Mouse (Mus musculus) intestine, embryonic 15.5 days (tissue): ENCODE data around the gene Ablim1. TPM values are rescaled to one million over a fixed set of nuclear protein-coding genes. Genes with fewer than 3 reads are reported as not detected.

ENCODE experiments used
- ATAC-seq: fragments of 200-750 bp; cut with Nextera tagmentation; 2 replicates; pipeline ENCODE4 v1.8.0; 2017; ENCODE audit warnings: moderate TSS enrichment, moderate library complexity
- H3K27ac ChIP-seq: fragments of 300-500 bp; sonication (generic); 2 replicates; pipeline ENCODE4 v1.5.1; 2015; ENCODE audit warnings: mild to moderate bottlenecking, inconsistent platforms
- H3K27me3 ChIP-seq: fragments of 300-500 bp; sonication (generic); replicated peaks from 2 replicates; pipeline ENCODE4 v1.6.1; 2015; ENCODE audit warnings: inconsistent platforms
- H3K36me3 ChIP-seq: fragments of 300-500 bp; sonication (generic); 2 replicates; pipeline ENCODE4 v1.6.1; 2015; ENCODE audit warnings: inconsistent platforms
- H3K4me1 ChIP-seq: fragments of 300-500 bp; sonication (generic); replicated peaks from 2 replicates; pipeline ENCODE4 v1.6.1; 2015; ENCODE audit warnings: inconsistent platforms
- H3K4me2 ChIP-seq: fragments of 300-500 bp; sonication (generic); replicated peaks from 2 replicates; pipeline ENCODE4 v1.6.1; 2015; ENCODE audit warnings: mild to moderate bottlenecking, inconsistent platforms
- H3K4me3 ChIP-seq: fragments of 300-500 bp; sonication (generic); replicated peaks from 2 replicates; pipeline ENCODE4 v1.5.1; 2015; ENCODE audit warnings: inconsistent platforms
- H3K9ac ChIP-seq: fragments of 300-500 bp; sonication (generic); 2 replicates; pipeline ENCODE4 v1.6.1; 2015; ENCODE audit warnings: inconsistent platforms
- H3K9me3 ChIP-seq: fragments of 300-500 bp; sonication (generic); 2 replicates; pipeline ENCODE4 v1.6.1; 2016; ENCODE audit warnings: inconsistent platforms
- WGBS: fragments of 180-500 bp; shearing (Covaris S2); methylation state at CpG from one replicate; pipeline ENCODE4 v1.1.7; 2015; 5-methylcytosine and 5-hydroxymethylcytosine counted together
- polyA plus RNA-seq: library from polyadenylated mRNA; unstranded; fragments of >200 nt; fragmentation: Nextera tagmentation; extraction: Ambion mirVana; gene quantifications from 2 replicates; pipeline ENCODE4 v1.2.1, GENCODE M21; 2015

The Ablim1 gene
- polyA plus RNA-seq, 1 experiment from 2014 or later: 31.2 TPM

- no peak overlapping the region for H3K4me3 ChIP-seq
- no peak overlapping the region for H3K27ac ChIP-seq
- H3K9me3 ChIP-seq: no peaks in the 10 kb centered on the region
- no peak overlapping the region for H3K4me2 ChIP-seq
- no peaks in the 10 kb centered on the region for H3K36me3 ChIP-seq
- H3K4me1 ChIP-seq: peaks cover 23% of the 10 kb centered on the region
- H3K27me3 ChIP-seq: no peaks in the 10 kb centered on the region
- 68% methylated on average over 6 of the region's 6 CpGs for WGBS
- no peak for ATAC-seq
- H3K9ac ChIP-seq: no peak overlapping the region
Measured at GRCm38 (mm10) chr19:57105156-57105555, 209.6 kb downstream of the Ablim1 start.

- no peak overlapping the region for H3K9ac ChIP-seq
- H3K36me3 ChIP-seq: no peaks in the 10 kb centered on the region
- peak overlapping the region; percentile 72 for H3K27ac ChIP-seq
- WGBS: 67% methylated on average over 5 of the region's 5 CpGs
- no peak for ATAC-seq
- H3K9me3 ChIP-seq: no peaks in the 10 kb centered on the region
- no peaks in the 10 kb centered on the region for H3K27me3 ChIP-seq
- H3K4me1 ChIP-seq: peaks cover 25% of the 10 kb centered on the region
- H3K4me3 ChIP-seq: no peak overlapping the region
- 0 out of 2 replicates have a peak overlapping the region, but pooled peaks have one; percentile 6 for H3K4me2 ChIP-seq
Measured at GRCm38 (mm10) chr19:57104171-57104748, 210.5 kb downstream of the Ablim1 start.

- H3K9me3 ChIP-seq: no peaks in the 10 kb centered on the region
- no peaks in the 10 kb centered on the region for H3K36me3 ChIP-seq
- peaks cover 31% of the 10 kb centered on the region for H3K4me1 ChIP-seq
- 35% methylated on average over 4 of the region's 4 CpGs for WGBS
- peak; percentile 66 for ATAC-seq
- H3K4me3 ChIP-seq: no peak overlapping the region
- H3K4me2 ChIP-seq: 0 out of 2 replicates have a peak overlapping the region, but pooled peaks have one; percentile 6
- peak overlapping the region; percentile 72 for H3K27ac ChIP-seq
- no peaks in the 10 kb centered on the region for H3K27me3 ChIP-seq
- no peak overlapping the region for H3K9ac ChIP-seq
Measured at GRCm38 (mm10) chr19:57103360-57103958, 211.3 kb downstream of the Ablim1 start.

- H3K27ac ChIP-seq: no peak overlapping the region
- no peak for ATAC-seq
- no peaks in the 10 kb centered on the region for H3K36me3 ChIP-seq
- H3K27me3 ChIP-seq: no peaks in the 10 kb centered on the region
- H3K4me1 ChIP-seq: peaks cover 33% of the 10 kb centered on the region
- no peak overlapping the region for H3K4me2 ChIP-seq
- no peaks in the 10 kb centered on the region for H3K9me3 ChIP-seq
- 65% methylated on average over 7 of the region's 7 CpGs for WGBS
- H3K9ac ChIP-seq: no peak overlapping the region
- no peak overlapping the region for H3K4me3 ChIP-seq
Measured at GRCm38 (mm10) chr19:57101986-57102385, 212.7 kb downstream of the Ablim1 start.

GRCm38 (mm10) chr19:57100753-57101446 is 213.8 kb downstream of the Ablim1 start:
- Histone ChIP-seq H3K36me3 (no peaks in the 10 kb centered on the region), H3K4me3 (no peak overlapping the region), H3K4me1 (peaks cover 27% of the 10 kb centered on the region), H3K27me3 (no peaks in the 10 kb centered on the region), H3K4me2 (no peak overlapping the region), H3K9ac (no peak overlapping the region), H3K27ac (no peak overlapping the region), H3K9me3 (no peaks in the 10 kb centered on the region)
- ATAC-seq: no peak
- 88% methylated on average over 11 of the region's 11 CpGs for WGBS

- no peak for ATAC-seq
- no peak overlapping the region for H3K27ac ChIP-seq
- H3K4me1 ChIP-seq: peaks cover 23% of the 10 kb centered on the region
- no peaks in the 10 kb centered on the region for H3K36me3 ChIP-seq
- H3K4me3 ChIP-seq: no peak overlapping the region
- 82% methylated on average over 9 of the region's 9 CpGs for WGBS
- H3K9me3 ChIP-seq: no peaks in the 10 kb centered on the region
- no peak overlapping the region for H3K4me2 ChIP-seq
- no peak overlapping the region for H3K9ac ChIP-seq
- no peaks in the 10 kb centered on the region for H3K27me3 ChIP-seq
Measured at GRCm38 (mm10) chr19:57099986-57100385, 214.7 kb downstream of the Ablim1 start.

GRCm38 (mm10) chr19:57099094-57099357 is 215.7 kb downstream of the Ablim1 start:
- no peaks in the 10 kb centered on the region for H3K9me3 ChIP-seq
- H3K36me3 ChIP-seq: no peaks in the 10 kb centered on the region
- 80% methylated on average over 4 of the region's 4 CpGs for WGBS
- no peak overlapping the region for H3K4me2 ChIP-seq
- no peak overlapping the region for H3K4me3 ChIP-seq
- ATAC-seq: no peak
- peak overlapping the region; percentile 69 for H3K27ac ChIP-seq
- peaks cover 19% of the 10 kb centered on the region for H3K4me1 ChIP-seq
- H3K27me3 ChIP-seq: no peaks in the 10 kb centered on the region
- no peak overlapping the region for H3K9ac ChIP-seq

- no peaks in the 10 kb centered on the region for H3K27me3 ChIP-seq
- peaks cover 13% of the 10 kb centered on the region for H3K4me1 ChIP-seq
- peak; percentile 23; the same call in 1 of the 2 replicates for ATAC-seq
- no peak overlapping the region for H3K4me3 ChIP-seq
- no peaks in the 10 kb centered on the region for H3K36me3 ChIP-seq
- H3K9me3 ChIP-seq: no peaks in the 10 kb centered on the region
- WGBS: 45% methylated on average over 14 of the region's 14 CpGs
- no peak overlapping the region for H3K4me2 ChIP-seq
- H3K9ac ChIP-seq: no peak overlapping the region
- peak overlapping the region; percentile 69 for H3K27ac ChIP-seq
Measured at GRCm38 (mm10) chr19:57098241-57099093, 216.3 kb downstream of the Ablim1 start.

- Histone ChIP-seq H3K27me3 (no peaks in the 10 kb centered on the region), H3K36me3 (no peaks in the 10 kb centered on the region), H3K4me3 (no peak overlapping the region), H3K4me2 (no peak overlapping the region), H3K9me3 (no peaks in the 10 kb centered on the region), H3K9ac (no peak overlapping the region), H3K27ac (no peak overlapping the region), H3K4me1 (peaks cover 11% of the 10 kb centered on the region; the same call in 1 of the 2 replicates)
- ATAC-seq: no peak
- 82% methylated on average over 7 of the region's 7 CpGs for WGBS
Measured at GRCm38 (mm10) chr19:57095340-57095739, 219.4 kb downstream of the Ablim1 start.

- Histone ChIP-seq H3K36me3 (no peaks in the 10 kb centered on the region), H3K4me3 (no peak overlapping the region), H3K9ac (no peak overlapping the region), H3K9me3 (no peaks in the 10 kb centered on the region), H3K27ac (no peak overlapping the region), H3K4me1 (peaks cover 4% of the 10 kb centered on the region; the same call in 1 of the 2 replicates), H3K4me2 (no peak overlapping the region), H3K27me3 (no peaks in the 10 kb centered on the region)
- no peak for ATAC-seq
- WGBS: 66% methylated on average over 3 of the region's 3 CpGs
Measured at GRCm38 (mm10) chr19:57093698-57094004, 221.1 kb downstream of the Ablim1 start.

GRCm38 (mm10) chr19:57092958-57093697 is 221.6 kb downstream of the Ablim1 start:
- H3K36me3 ChIP-seq: no peaks in the 10 kb centered on the region
- no peak for ATAC-seq
- no peaks in the 10 kb centered on the region for H3K9me3 ChIP-seq
- 88% methylated on average over 5 of the region's 5 CpGs for WGBS
- H3K27ac ChIP-seq: no peak overlapping the region
- no peaks in the 10 kb centered on the region for H3K4me1 ChIP-seq
- H3K4me3 ChIP-seq: no peak overlapping the region
- H3K4me2 ChIP-seq: no peak overlapping the region
- H3K9ac ChIP-seq: no peak overlapping the region
- H3K27me3 ChIP-seq: no peaks in the 10 kb centered on the region

- Histone ChIP-seq H3K27ac (no peak overlapping the region), H3K36me3 (no peaks in the 10 kb centered on the region), H3K4me1 (no peaks in the 10 kb centered on the region), H3K4me2 (no peak overlapping the region), H3K4me3 (no peak overlapping the region), H3K9ac (no peak overlapping the region), H3K9me3 (no peaks in the 10 kb centered on the region), H3K27me3 (no peaks in the 10 kb centered on the region)
- 77% methylated on average over 7 of the region's 7 CpGs for WGBS
- no peak for ATAC-seq
Measured at GRCm38 (mm10) chr19:57091278-57091677, 223.4 kb downstream of the Ablim1 start.
